Mouse (Mus musculus): ENCODE measurements around the gene Wiz.

Gene Wiz

DNA sequence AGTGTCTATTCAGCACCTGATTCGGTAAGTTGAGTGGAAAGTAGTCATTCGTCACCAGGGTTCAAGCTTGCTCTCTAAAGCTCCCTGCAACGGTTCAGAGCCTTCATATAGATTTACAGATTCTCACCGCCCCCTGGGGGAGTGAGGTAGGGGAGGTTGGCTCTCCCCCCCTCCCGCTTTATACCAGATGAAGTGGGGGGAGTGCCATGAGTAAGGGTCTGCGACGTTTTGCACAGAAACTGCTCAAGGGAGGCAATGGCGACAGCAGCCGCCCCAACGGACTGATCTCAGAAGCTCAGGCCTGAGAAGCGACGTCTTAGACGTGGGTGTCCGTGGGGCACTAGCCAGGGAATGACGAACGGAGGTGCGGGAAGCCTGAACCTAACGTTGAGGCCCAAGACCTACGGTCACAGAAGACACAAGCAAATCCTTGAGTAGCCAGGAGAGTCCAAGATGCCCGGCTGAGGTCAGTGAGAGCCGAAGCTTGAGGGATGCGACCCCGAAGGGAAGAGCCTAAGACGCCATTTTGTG, 39.3 kb downstream of the Wiz start:
- peak; percentile 39; the same call in 1 of the 2 replicates for ATAC-seq (ENCODE audit: low TSS enrichment)

- ATAC-seq (ENCODE audit: low TSS enrichment) = peak; percentile 45; the same call in 1 of the 2 replicates
Observed at GRCm38 (mm10) chr17:32349037-32349732, 40.1 kb downstream of the Wiz start.

GRCm38 (mm10) chr17:32348406-32348805, 40.8 kb downstream of the Wiz start:
- ATAC-seq (ENCODE audit: low TSS enrichment) = no peak

- ATAC-seq (ENCODE audit: low TSS enrichment) = no peak
Observed at GRCm38 (mm10) chr17:32341102-32341501, 48.1 kb downstream of the Wiz start.

DNA sequence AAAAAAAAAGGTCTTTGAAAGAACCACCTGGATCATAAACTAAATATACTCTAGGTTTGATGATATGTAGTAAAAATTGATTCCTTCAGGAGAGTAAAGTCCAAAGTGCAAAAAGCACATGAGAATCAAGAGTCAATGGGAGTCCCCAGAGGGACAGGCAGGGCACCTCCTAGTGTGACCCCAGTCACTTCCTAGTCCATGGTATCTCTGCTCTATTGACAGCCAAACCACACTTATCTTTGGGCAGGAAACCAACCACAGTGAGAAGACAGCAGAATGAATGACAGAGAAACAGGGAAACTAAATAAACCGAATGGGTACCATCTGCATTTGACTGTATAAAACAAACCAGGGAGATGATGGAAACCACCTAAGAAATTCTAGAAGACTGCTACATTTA, 49.1 kb downstream of the Wiz start:
- ATAC-seq (ENCODE audit: low TSS enrichment) = no peak

GRCm38 (mm10) chr17:32335869-32336268, 53.4 kb downstream of the Wiz start:
- no peak for ATAC-seq (ENCODE audit: low TSS enrichment)

DNA sequence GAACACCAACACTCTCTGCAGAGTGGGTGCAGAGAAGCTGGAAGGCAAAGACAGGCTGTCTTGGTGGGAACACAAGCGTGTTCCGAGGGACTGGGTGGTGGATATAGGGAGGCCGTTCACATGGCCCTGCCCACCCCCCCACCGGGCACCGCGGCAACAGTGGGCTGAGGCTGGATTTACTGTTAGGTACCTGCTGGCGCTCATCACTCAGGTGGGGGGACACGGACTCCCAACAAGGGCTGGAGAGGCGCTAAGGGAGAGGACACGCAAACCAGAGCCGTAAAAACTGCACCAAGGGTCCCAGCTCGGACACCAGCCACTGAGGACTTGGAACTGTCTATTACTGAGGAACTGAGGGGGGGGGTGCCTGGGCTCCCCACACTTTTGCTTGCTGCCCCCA, 54.3 kb downstream of the Wiz start:
- no peak for ATAC-seq (ENCODE audit: low TSS enrichment)

DNA sequence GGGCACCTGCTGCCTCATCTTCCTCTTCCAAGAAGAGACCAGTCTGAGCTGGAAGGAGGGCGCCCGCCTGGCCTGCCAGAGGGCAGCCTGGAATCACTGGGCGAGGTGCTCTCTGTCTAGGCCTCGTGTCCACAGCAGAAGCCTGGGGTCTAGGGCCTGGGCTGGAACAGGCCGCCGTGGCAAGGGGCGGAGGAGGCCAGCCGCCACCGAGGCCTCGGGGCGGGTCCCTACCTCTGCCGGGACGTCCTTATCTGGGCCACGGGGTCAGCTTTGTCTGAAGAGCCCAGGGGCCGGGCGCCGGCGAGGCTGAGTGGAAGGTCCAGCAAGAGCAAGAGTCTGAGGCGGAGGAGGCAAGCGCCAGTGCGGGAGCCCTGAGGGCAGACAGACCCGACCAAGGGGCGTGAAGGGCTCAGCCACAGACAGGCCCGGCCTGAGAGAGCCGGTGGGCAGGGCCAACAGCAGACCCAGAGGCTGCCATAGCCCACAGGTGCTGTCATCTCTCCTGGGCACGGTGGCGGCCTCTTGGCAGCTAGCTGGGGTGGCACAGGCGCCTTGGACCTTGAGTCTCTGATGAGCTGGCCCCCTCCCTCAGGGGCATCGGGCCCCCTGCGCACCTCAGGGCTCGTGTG, 55.5 kb downstream of the Wiz start:
- no peak for ATAC-seq (ENCODE audit: low TSS enrichment)

GRCm38 (mm10) chr17:32327501-32327900, 61.7 kb downstream of the Wiz start:
- ATAC-seq (ENCODE audit: low TSS enrichment) = no peak

- ATAC-seq (ENCODE audit: low TSS enrichment) = no peak
Observed at GRCm38 (mm10) chr17:32322809-32323208, 66.4 kb downstream of the Wiz start.

DNA sequence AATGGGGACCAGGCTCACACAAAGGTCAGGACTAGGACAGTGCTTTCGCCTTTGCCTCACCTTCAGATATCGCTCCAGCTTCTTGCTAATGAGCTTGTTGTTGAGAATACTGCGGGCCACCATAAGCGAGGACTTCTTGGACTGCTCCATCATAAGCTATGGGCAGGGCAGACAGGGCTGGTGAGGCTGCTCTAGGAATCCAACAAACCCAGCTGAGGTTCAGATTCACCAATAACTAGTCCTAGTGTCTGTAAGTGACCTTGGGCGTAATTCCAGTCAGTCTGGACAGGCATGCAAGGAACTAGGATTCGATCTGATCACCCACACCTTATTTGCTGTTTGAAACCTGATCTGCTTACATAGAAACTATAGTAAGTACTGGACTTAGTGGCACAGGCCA, 67.4 kb downstream of the Wiz start:
- ATAC-seq (ENCODE audit: low TSS enrichment) = no peak

- ATAC-seq (ENCODE audit: low TSS enrichment) = no peak; the same call in 1 of the 2 replicates
Observed at GRCm38 (mm10) chr17:32321390-32321734, 67.9 kb downstream of the Wiz start.

- ATAC-seq (ENCODE audit: low TSS enrichment) = peak; percentile 95
Observed at GRCm38 (mm10) chr17:32320597-32321389, 68.4 kb downstream of the Wiz start, which contains the start of gene Akap8. Akap8 (minus strand) TSS chr17:32321238.

GRCm38 (mm10) chr17:32319950-32320349, 69.3 kb downstream of the Wiz start:
- no peak for ATAC-seq (ENCODE audit: low TSS enrichment)

GRCm38 (mm10) chr17:32317708-32318107, 71.5 kb downstream of the Wiz start:
- ATAC-seq (ENCODE audit: low TSS enrichment) = no peak

DNA sequence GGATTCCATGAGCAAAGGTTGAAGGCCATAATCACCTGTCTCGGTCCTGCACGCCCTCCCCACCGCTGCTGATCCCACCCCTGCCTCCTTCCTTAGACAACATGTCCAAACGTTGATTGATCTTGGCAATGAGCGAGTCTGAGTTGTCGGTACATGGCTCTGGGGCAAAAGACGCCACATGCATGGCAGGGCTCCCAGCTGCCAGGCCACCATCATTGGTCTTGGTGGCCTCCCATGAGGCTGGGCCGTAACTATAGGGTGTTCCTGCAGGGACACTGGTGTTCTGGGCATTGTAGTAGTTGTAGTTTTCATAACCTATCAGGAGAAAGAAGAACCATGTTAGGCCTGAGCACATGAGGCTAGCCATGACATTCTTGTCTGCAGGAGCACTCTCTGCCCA, 72.2 kb downstream of the Wiz start:
- no peak for ATAC-seq (ENCODE audit: low TSS enrichment)

- no peak for ATAC-seq (ENCODE audit: low TSS enrichment)
Observed at GRCm38 (mm10) chr17:32315560-32315959, 73.7 kb downstream of the Wiz start.

- no peak for ATAC-seq (ENCODE audit: low TSS enrichment)
Observed at GRCm38 (mm10) chr17:32313892-32314291, 75.3 kb downstream of the Wiz start.

- ATAC-seq (ENCODE audit: low TSS enrichment) = no peak
Observed at GRCm38 (mm10) chr17:32312801-32313200, 76.4 kb downstream of the Wiz start.

- ATAC-seq (ENCODE audit: low TSS enrichment) = no peak
Observed at GRCm38 (mm10) chr17:32307963-32308362, 81.3 kb downstream of the Wiz start.
